Mouse (Mus musculus) frontal cortex, adult 2 months (tissue): ENCODE data around the gene Omt2b. TPM values are rescaled to one million over a fixed set of nuclear protein-coding genes. Genes with fewer than 3 reads are reported as not detected.
"Not testable (repeated sequence)": the region's sequence is repeated elsewhere in the genome, so short reads cannot be mapped to it uniquely, and the experiment has no call there.

Source experiments
- DNase-seq, 2 experiments: peaks; one replicate each; pipeline ENCODE4 v3.0.0; 2022; ENCODE audit warnings: low spot score in 1 of 2; ENCODE audit errors: extremely low spot score in 1 of 2
- polyA plus RNA-seq: library from polyadenylated mRNA; depleted of rRNA; stranded (reverse); fragments of >200 nt; gene quantifications from 2 replicates; pipeline ENCODE4 v1.2.3, GENCODE M21; 2012

Gene Omt2b
- polyA plus RNA-seq, 1 experiment, result not detected

- not testable (repeated sequence) for DNase-seq
Measured at GRCm38 (mm10) chr9:78350007-78350406, 22.6 kb downstream of the Omt2b start.

- no peak for DNase-seq
Measured at GRCm38 (mm10) chr9:78351504-78352220, 24.3 kb downstream of the Omt2b start.

GRCm38 (mm10) chr9:78354665-78355578 is 27.5 kb downstream of the Omt2b start:
- DNase-seq, result no peak

GRCm38 (mm10) chr9:78355611-78356010 is 28.2 kb downstream of the Omt2b start, which contains the start of gene Gsta2:
Gene Gsta2, minus strand, starts transcription at chr9:78355788.
- DNase-seq, result no peak

- peak; percentile 3 to 72 for DNase-seq
Measured at GRCm38 (mm10) chr9:78358053-78358452, 30.7 kb downstream of the Omt2b start.

- no peak for DNase-seq
Measured at GRCm38 (mm10) chr9:78359750-78360483, 32.5 kb downstream of the Omt2b start.

GRCm38 (mm10) chr9:78360484-78360872 is 33.1 kb downstream of the Omt2b start:
- DNase-seq, result no peak

- no peak for DNase-seq
Measured at GRCm38 (mm10) chr9:78363374-78363773, 36.0 kb downstream of the Omt2b start.

- DNase-seq, result no peak
Measured at GRCm38 (mm10) chr9:78364701-78365100, 37.3 kb downstream of the Omt2b start.

- DNase-seq, result no peak
Measured at GRCm38 (mm10) chr9:78365850-78366544, 38.6 kb downstream of the Omt2b start.

GRCm38 (mm10) chr9:78367959-78368358 is 40.6 kb downstream of the Omt2b start, which contains the start of gene Dppa5a:
Gene Dppa5a, minus strand, starts transcription at chr9:78368177.
- DNase-seq, result not testable (repeated sequence)

GRCm38 (mm10) chr9:78368671-78369293 is 41.4 kb downstream of the Omt2b start:
- no peak for DNase-seq

GRCm38 (mm10) chr9:78369349-78369748 is 42.0 kb downstream of the Omt2b start:
- no peak for DNase-seq

- no peak for DNase-seq
Measured at GRCm38 (mm10) chr9:78369786-78370185, 42.4 kb downstream of the Omt2b start.

GRCm38 (mm10) chr9:78371441-78371840 is 44.1 kb downstream of the Omt2b start:
- no peak for DNase-seq

- DNase-seq, result no peak
Measured at GRCm38 (mm10) chr9:78372827-78373504, 45.6 kb downstream of the Omt2b start.

- no peak for DNase-seq
Measured at GRCm38 (mm10) chr9:78374397-78374796, 47.0 kb downstream of the Omt2b start.

GRCm38 (mm10) chr9:78374885-78375389 is 47.5 kb downstream of the Omt2b start:
- no peak for DNase-seq

- no peak for DNase-seq
Measured at GRCm38 (mm10) chr9:78375486-78375885, 48.1 kb downstream of the Omt2b start.
